Mouse (Mus musculus): ENCODE data around the gene Itga3.

Itga3 gene

GRCm38 (mm10) chr11:95071266-95071665 is 5.3 kb downstream of the Itga3 start:
- DNase-seq (ENCODE audit: low read depth, low spot score), result no peak

GRCm38 (mm10) chr11:95070140-95071107 is 6.2 kb downstream of the Itga3 start:
- DNase-seq (ENCODE audit: low read depth, low spot score), result no peak

- no peak for DNase-seq (ENCODE audit: low read depth, low spot score)
These were observed 7.2 kb downstream of the Itga3 start for GRCm38 (mm10) chr11:95069226-95069957.

- DNase-seq (ENCODE audit: low read depth, low spot score), result no peak
These were observed 19.7 kb downstream of the Itga3 start for GRCm38 (mm10) chr11:95056768-95057501.

GRCm38 (mm10) chr11:95053062-95053461 is 23.5 kb downstream of the Itga3 start:
- no peak for DNase-seq (ENCODE audit: low read depth, low spot score)

- DNase-seq (ENCODE audit: low read depth, low spot score), result peak; percentile 34
These were observed 29.5 kb downstream of the Itga3 start for GRCm38 (mm10) chr11:95046980-95047680.

GRCm38 (mm10) chr11:95044185-95044870 is 32.3 kb downstream of the Itga3 start:
- no peak for DNase-seq (ENCODE audit: low read depth, low spot score)

- DNase-seq (ENCODE audit: low read depth, low spot score), result no peak
These were observed 33.0 kb downstream of the Itga3 start for GRCm38 (mm10) chr11:95043608-95044007.

- no peak for DNase-seq (ENCODE audit: low read depth, low spot score)
These were observed 33.5 kb downstream of the Itga3 start for GRCm38 (mm10) chr11:95043060-95043459.

GRCm38 (mm10) chr11:95042096-95042495 is 34.5 kb downstream of the Itga3 start:
- peak; percentile 67 for DNase-seq (ENCODE audit: low read depth, low spot score)

- DNase-seq (ENCODE audit: low read depth, low spot score), result peak; percentile 88
These were observed 35.4 kb downstream of the Itga3 start, which contains the start of gene Pdk2 for GRCm38 (mm10) chr11:95041139-95041609. Gene Pdk2 (minus strand): TSS chr11:95041354.

GRCm38 (mm10) chr11:95040491-95041138 is 36.0 kb downstream of the Itga3 start:
- DNase-seq (ENCODE audit: low read depth, low spot score), result no peak

GRCm38 (mm10) chr11:95039766-95040165 is 36.8 kb downstream of the Itga3 start:
- no peak for DNase-seq (ENCODE audit: low read depth, low spot score)

GRCm38 (mm10) chr11:95038818-95039655 is 37.6 kb downstream of the Itga3 start:
- no peak for DNase-seq (ENCODE audit: low read depth, low spot score)

- DNase-seq (ENCODE audit: low read depth, low spot score), result no peak
These were observed 38.3 kb downstream of the Itga3 start for GRCm38 (mm10) chr11:95038156-95038817.

- no peak for DNase-seq (ENCODE audit: low read depth, low spot score)
These were observed 39.3 kb downstream of the Itga3 start for GRCm38 (mm10) chr11:95037306-95037705.

- DNase-seq (ENCODE audit: low read depth, low spot score), result no peak
These were observed 40.1 kb downstream of the Itga3 start for GRCm38 (mm10) chr11:95036521-95036920.

GRCm38 (mm10) chr11:95034902-95035301 is 41.7 kb downstream of the Itga3 start:
- no peak for DNase-seq (ENCODE audit: low read depth, low spot score)
